Mouse (Mus musculus) kidney, adult 2 months (tissue): ENCODE measurements at regions not wholly inside any gene's neighbourhood (a gene's known extent, or its start where the extent isn't known, plus 50 kb on each side); places are given as distances from the start of the nearest gene placed in this dataset.

Source experiments
- DNase-seq: peaks from one replicate; pipeline ENCODE4 v3.0.0; 2021
- H3K27ac ChIP-seq: fragments of 200-500 bp; 2 replicates; pipeline ENCODE4 v1.5.1; 2012; ENCODE audit warnings: low read depth, low read length, control low read depth, inconsistent platforms; ENCODE audit not compliant: insufficient read depth
- H3K27me3 ChIP-seq: fragments of 200-500 bp; replicated peaks from 2 replicates; pipeline ENCODE4 v1.6.1; 2012; ENCODE audit warnings: mild to moderate bottlenecking, moderate library complexity, low read length, inconsistent platforms; ENCODE audit not compliant: control insufficient read depth, insufficient read depth
- H3K36me3 ChIP-seq: fragments of 200-500 bp; 2 replicates; pipeline ENCODE4 v1.6.1; 2012; ENCODE audit warnings: mild to moderate bottlenecking, moderate library complexity, low read length, inconsistent platforms; ENCODE audit not compliant: control insufficient read depth, insufficient read depth
- H3K4me1 ChIP-seq: fragments of 200-500 bp; 2 replicates; pipeline ENCODE4 v1.6.1; 2011; ENCODE audit warnings: low read length; ENCODE audit not compliant: control insufficient read depth, insufficient read depth
- H3K4me3 ChIP-seq: fragments of 200-500 bp; 2 replicates; pipeline ENCODE4 v1.5.1; 2011; ENCODE audit warnings: mild to moderate bottlenecking, low read depth, low read length, control low read depth; ENCODE audit not compliant: insufficient read depth
- CTCF ChIP-seq: fragments of 200-500 bp; conservative IDR thresholded peaks from 2 replicates; pipeline ENCODE4 v1.5.1; 2011; ENCODE audit warnings: low read depth, mild to moderate bottlenecking, control low read depth, low read length, moderate library complexity, mixed read lengths; ENCODE audit not compliant: insufficient read depth, insufficient read length
- POLR2A ChIP-seq: fragments of 200-500 bp; IDR thresholded peaks from one replicate; pipeline ENCODE4 v1.6.1; 2011; ENCODE audit warnings: low read depth, low read length, control low read depth
- WGBS: fragments of 180-500 bp; shearing (Covaris S2); methylation state at CpG from one replicate; pipeline ENCODE4 v1.1.7; 2018; 5-methylcytosine and 5-hydroxymethylcytosine counted together

GRCm38 (mm10) chr2:74951401-74952260 is 126.0 kb downstream of the Mtx2 start:
- DNase-seq = no peak
- Histone ChIP-seq H3K27ac (no peak overlapping the region), H3K36me3 (no peaks in the 10 kb centered on the region), H3K27me3 (no peaks in the 10 kb centered on the region; the same call in 1 of the 2 replicates), H3K4me3 (no peak overlapping the region), H3K4me1 (no peaks in the 10 kb centered on the region)
- no peak for TF ChIP-seq POLR2A
- no peak for TF ChIP-seq CTCF
- 93% methylated on average over 12 of the region's 12 CpGs for WGBS

DNA sequence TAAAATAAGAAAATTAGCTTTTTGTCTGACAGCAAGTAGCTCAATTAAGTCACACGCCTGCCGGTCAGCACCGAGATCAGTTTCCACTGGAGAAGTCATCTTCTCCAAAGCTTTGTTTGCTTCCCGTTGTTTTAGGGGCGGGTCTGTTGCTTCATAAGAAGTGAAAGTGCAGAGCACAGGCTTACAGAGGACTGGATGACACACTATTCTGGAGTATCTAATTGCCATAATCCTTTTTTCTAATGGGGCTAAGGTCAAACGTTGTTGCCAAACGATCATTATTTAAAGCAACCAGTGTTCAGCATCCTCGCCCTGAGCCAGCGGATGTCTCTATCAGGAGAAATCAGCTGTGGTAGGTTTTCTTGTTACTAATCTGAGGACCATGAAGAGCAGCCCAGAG is 128.5 kb downstream of the Mtx2 start:
- Histone ChIP-seq H3K27ac (no peak overlapping the region), H3K27me3 (no peaks in the 10 kb centered on the region; the same call in 1 of the 2 replicates), H3K4me3 (no peak overlapping the region), H3K36me3 (no peaks in the 10 kb centered on the region), H3K4me1 (no peaks in the 10 kb centered on the region)
- WGBS = 66% methylated on average over 9 of the region's 9 CpGs
- TF ChIP-seq POLR2A (no peak), CTCF (no peak)
- no peak for DNase-seq

- WGBS = 82% methylated on average over 4 of the region's 4 CpGs
- TF ChIP-seq CTCF (no peak), POLR2A (no peak)
- Histone ChIP-seq H3K36me3 (no peaks in the 10 kb centered on the region), H3K27ac (no peak overlapping the region), H3K27me3 (no peaks in the 10 kb centered on the region; the same call in 1 of the 2 replicates), H3K4me1 (no peaks in the 10 kb centered on the region), H3K4me3 (no peak overlapping the region)
- DNase-seq = no peak
These were observed 129.9 kb downstream of the Mtx2 start for GRCm38 (mm10) chr2:74955281-74956128.

DNA sequence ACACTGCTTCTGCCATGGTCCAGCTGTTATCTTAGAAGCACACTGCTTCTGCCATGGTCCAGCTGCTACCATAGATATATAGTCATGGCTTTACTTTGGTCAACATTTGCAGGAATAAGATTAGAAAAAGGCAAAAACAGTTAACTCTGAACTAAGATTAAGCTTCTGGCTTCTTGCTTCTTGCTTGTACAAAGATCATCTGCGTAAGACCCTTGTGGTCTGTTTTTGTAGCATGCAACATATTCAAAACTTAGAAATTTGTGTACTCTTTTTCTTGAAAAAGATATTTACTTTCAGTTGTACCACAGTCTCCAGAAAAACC is 130.5 kb downstream of the Mtx2 start:
- TF ChIP-seq CTCF = no peak
- no peak for TF ChIP-seq POLR2A
- Histone ChIP-seq H3K27ac (no peak overlapping the region), H3K4me1 (no peaks in the 10 kb centered on the region), H3K36me3 (no peaks in the 10 kb centered on the region), H3K27me3 (no peaks in the 10 kb centered on the region; the same call in 1 of the 2 replicates), H3K4me3 (no peak overlapping the region)
- WGBS = 84% methylated on average over 1 of the region's 1 CpGs
- no peak for DNase-seq

- Histone ChIP-seq H3K36me3 (no peaks in the 10 kb centered on the region), H3K4me1 (no peaks in the 10 kb centered on the region), H3K27ac (no peak overlapping the region), H3K27me3 (no peaks in the 10 kb centered on the region; the same call in 1 of the 2 replicates), H3K4me3 (no peak overlapping the region)
- 97% methylated on average over 2 of the region's 2 CpGs for WGBS
- TF ChIP-seq CTCF = no peak
- TF ChIP-seq POLR2A = no peak
- DNase-seq = no peak
These were observed 131.0 kb downstream of the Mtx2 start for GRCm38 (mm10) chr2:74956556-74956955.

DNA sequence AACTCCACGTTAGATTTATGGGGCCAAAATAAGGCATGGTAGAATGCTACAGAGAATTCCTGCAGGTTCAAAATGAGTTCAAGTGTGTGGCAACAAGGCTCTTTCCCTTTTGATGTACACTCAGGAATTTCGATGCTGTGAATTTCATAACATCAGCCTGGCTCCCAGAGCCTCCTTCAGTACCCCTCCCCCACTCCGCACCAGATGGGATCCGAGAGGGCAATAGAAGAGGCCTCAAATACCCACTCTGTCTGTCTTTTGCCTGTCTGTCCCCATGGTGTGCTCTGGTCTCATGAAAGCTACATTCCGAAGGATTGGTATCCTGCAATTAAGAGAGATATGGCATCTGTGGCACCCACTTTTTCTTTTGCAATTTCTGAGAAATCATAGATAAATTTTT is 134.3 kb downstream of the Mtx2 start:
- no peak overlapping the region for H3K4me3 ChIP-seq
- no peaks in the 10 kb centered on the region for H3K4me1 ChIP-seq
- H3K27ac ChIP-seq = no peak overlapping the region
- H3K36me3 ChIP-seq = no peaks in the 10 kb centered on the region
- WGBS = 74% methylated on average over 5 of the region's 5 CpGs
- no peak for DNase-seq
- TF ChIP-seq POLR2A = no peak
- no peak for TF ChIP-seq CTCF
- no peaks in the 10 kb centered on the region for H3K27me3 ChIP-seq

- H3K27me3 ChIP-seq = no peaks in the 10 kb centered on the region
- H3K4me1 ChIP-seq = no peaks in the 10 kb centered on the region
- no peaks in the 10 kb centered on the region for H3K36me3 ChIP-seq
- no peak overlapping the region for H3K4me3 ChIP-seq
- no peak overlapping the region for H3K27ac ChIP-seq
- TF ChIP-seq CTCF = no peak
- no peak for TF ChIP-seq POLR2A
- 79% methylated on average over 6 of the region's 6 CpGs for WGBS
- DNase-seq = no peak
These were observed 136.8 kb downstream of the Mtx2 start for GRCm38 (mm10) chr2:74962416-74962815.
